In the genomic region with DNA sequence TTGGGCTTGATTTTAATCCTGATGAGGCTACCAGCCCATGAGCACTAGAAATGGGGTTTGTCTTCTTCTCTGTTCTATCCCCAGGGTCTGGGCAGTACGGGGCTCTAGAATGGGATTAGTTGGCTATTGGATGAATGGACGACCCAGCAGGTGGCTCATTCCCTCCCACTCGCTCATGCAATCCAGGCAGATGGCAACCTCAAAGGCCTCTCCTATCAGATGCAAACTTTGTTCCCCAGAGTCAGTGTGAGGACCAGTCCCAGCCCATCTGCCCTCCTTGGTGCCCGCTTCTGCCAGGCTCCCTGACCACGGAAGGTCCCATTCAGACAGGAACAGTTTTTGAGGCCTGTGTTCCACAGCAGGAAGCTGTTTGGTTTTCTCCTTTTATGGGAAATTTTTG, we compare ENCODE assay signal across 19 mouse cellular contexts.
DNase-seq lines count a peak whose midpoint lies in the region; ATAC-seq and TF ChIP-seq lines count a peak whose summit lies in the region.
"Had no signal": no experiment of that assay in that cellular context is flagged by ENCODE, and none has a peak within 500 bp of the region (broad histone marks: within the 10 kb centered on the region; RNA-seq: fewer than 3 reads in every experiment).

No protein-coding gene starts in this region.

- no peak overlapping the region for H3K4me2 ChIP-seq in forebrain, embryonic 13.5 days
- H3K4me2 ChIP-seq in hindbrain, embryonic 16.5 days (ENCODE audit: low read length), result no peak overlapping the region
- no peak overlapping the region for H3K4me2 ChIP-seq in neural tube, embryonic 15.5 days
- H3K4me2 ChIP-seq: heart, embryonic 12.5 days; liver, embryonic 13.5 days; neural tube, embryonic 12.5 days had no signal

- no peak for ATAC-seq in forebrain, embryonic 13.5 days
- no peak; the same call in 1 of the 2 replicates for ATAC-seq in hindbrain, embryonic 16.5 days
- no peak for ATAC-seq in neural tube, embryonic 15.5 days (ENCODE audit: low FRiP score)

- no peak overlapping the region for H3K4me3 ChIP-seq in left cerebral cortex, adult 2 months
- H3K4me3 ChIP-seq in forebrain, embryonic 13.5 days, result no peak overlapping the region
- H3K4me3 ChIP-seq in hindbrain, embryonic 16.5 days (ENCODE audit: low read length), result no peak overlapping the region
- no peak overlapping the region for H3K4me3 ChIP-seq in neural tube, embryonic 15.5 days (replicated peaks)
- H3K4me3 ChIP-seq: heart, embryonic 12.5 days; liver, embryonic 13.5 days; neural tube, embryonic 12.5 days had no signal

- intact Hi-C loops in left cerebral cortex, adult 2 months (cut with DNase I), result no loop called here

- H3K9me3 ChIP-seq in forebrain, embryonic 13.5 days (replicated peaks), result no peaks in the 10 kb centered on the region
- H3K9me3 ChIP-seq in hindbrain, embryonic 16.5 days (ENCODE audit: control insufficient read depth, low read length), result no peaks in the 10 kb centered on the region
- H3K9me3 ChIP-seq in neural tube, embryonic 15.5 days (replicated peaks), result no peaks in the 10 kb centered on the region
- H3K9me3 ChIP-seq: heart, embryonic 12.5 days; liver, embryonic 13.5 days; neural tube, embryonic 12.5 days had no signal

- H3K9ac ChIP-seq in forebrain, embryonic 13.5 days, result no peak overlapping the region
- H3K9ac ChIP-seq in hindbrain, embryonic 16.5 days (ENCODE audit: low read depth, low read length), result no peak overlapping the region
- no peak overlapping the region for H3K9ac ChIP-seq in neural tube, embryonic 15.5 days (replicated peaks)
- H3K9ac ChIP-seq: heart, embryonic 12.5 days; liver, embryonic 13.5 days; neural tube, embryonic 12.5 days had no signal

- DNase-seq in left cerebral cortex, adult 2 months (ENCODE audit: extremely low spot score in 1 of 2, low spot score in 2 of 2), result no peak
- DNase-seq in left cerebral cortex, adult 11 months (ENCODE audit: low spot score), result no peak
- DNase-seq in cerebellum, postnatal 36 days, result no peak
- DNase-seq in layer of hippocampus, adult 9-11 months, result no peak
- DNase-seq: adrenal gland, adult 2 months; B cell, adult 2 months; cerebellum, adult 9-10 months; heart, postnatal 36 days; kidney, adult 11 months; kidney, postnatal 25 days; liver, embryonic 13.5 days; lung, postnatal 10 days; thymus, postnatal 14 days had no signal

- no peaks in the 10 kb centered on the region for H3K27me3 ChIP-seq in forebrain, embryonic 13.5 days
- H3K27me3 ChIP-seq in hindbrain, embryonic 16.5 days (replicated peaks; ENCODE audit: control insufficient read depth, insufficient read depth, low read length), result no peaks in the 10 kb centered on the region
- H3K27me3 ChIP-seq in neural tube, embryonic 15.5 days (replicated peaks), result no peaks in the 10 kb centered on the region
- H3K27me3 ChIP-seq: liver, embryonic 13.5 days; neural tube, embryonic 12.5 days had no signal

- no peak for TF ChIP-seq CTCF in left cerebral cortex, adult 2 months (IDR thresholded peaks at IDR 0.05)

- H3K36me3 ChIP-seq in forebrain, embryonic 13.5 days (ENCODE audit: poor library complexity, severe bottlenecking), result no peaks in the 10 kb centered on the region
- H3K36me3 ChIP-seq in hindbrain, embryonic 16.5 days (ENCODE audit: control insufficient read depth, insufficient read depth, low read length), result no peaks in the 10 kb centered on the region
- no peaks in the 10 kb centered on the region for H3K36me3 ChIP-seq in neural tube, embryonic 15.5 days
- H3K36me3 ChIP-seq: heart, embryonic 12.5 days; liver, embryonic 13.5 days; neural tube, embryonic 12.5 days had no signal

- H3K4me1 ChIP-seq in forebrain, embryonic 13.5 days, result peaks cover 43% of the 10 kb centered on the region
- H3K4me1 ChIP-seq in hindbrain, embryonic 16.5 days (ENCODE audit: control insufficient read depth, insufficient read depth, low read depth, low read length), result peaks cover 18% of the 10 kb centered on the region
- H3K4me1 ChIP-seq in neural tube, embryonic 15.5 days, result peaks cover 57% of the 10 kb centered on the region

- 22% methylated on average over 5 of the region's 5 CpGs for WGBS in forebrain, embryonic 13.5 days
- WGBS in hindbrain, embryonic 16.5 days, result 22% methylated on average over 5 of the region's 5 CpGs
- WGBS in neural tube, embryonic 15.5 days, result 18% methylated on average over 5 of the region's 5 CpGs

- H3K27ac ChIP-seq in left cerebral cortex, adult 2 months, result peak overlapping the region; percentile 55; the same call in 1 of the 2 replicates
- peak overlapping the region; percentile 82 for H3K27ac ChIP-seq in forebrain, embryonic 13.5 days
- peak overlapping the region; percentile 79 for H3K27ac ChIP-seq in hindbrain, embryonic 16.5 days (ENCODE audit: low read depth, low read length)
- H3K27ac ChIP-seq in neural tube, embryonic 15.5 days (replicated peaks), result peak overlapping the region; percentile 61
- H3K27ac ChIP-seq: liver, embryonic 13.5 days; neural tube, embryonic 12.5 days; stomach, postnatal 0 days had no signal
